Mouse (Mus musculus): ENCODE results near the gene Irf5.

GRCm38 (mm10) chr6:29525256-29525655, 1.2 kb upstream of the Irf5 start:
- TF ChIP-seq CTCF (IDR thresholded peaks at IDR 0.05; ENCODE audit: low read depth, low read length) (peak; percentile 92), POLR2A (IDR thresholded peaks at IDR 0.05; ENCODE audit: borderline replicate concordance, low read depth, low read length) (no peak)
